Mouse (Mus musculus) embryonic facial prominence, embryonic 15.5 days (tissue): ENCODE data around the gene Pcsk4. TPM values are rescaled to one million over a fixed set of nuclear protein-coding genes. Genes with fewer than 3 reads are reported as not detected.
"Not testable (repeated sequence)": the region's sequence is repeated elsewhere in the genome, so short reads cannot be mapped to it uniquely, and the experiment has no call there.

ENCODE experiments used
- ATAC-seq: fragments of 200-750 bp; cut with Nextera tagmentation; 2 replicates; pipeline ENCODE4 v1.8.0; 2017; ENCODE audit warnings: low read depth, moderate TSS enrichment; ENCODE audit not compliant: insufficient number of reproducible peaks, low FRiP score, low TSS enrichment
- H3K27ac ChIP-seq: fragments of 300-500 bp; sonication (generic); replicated peaks from 2 replicates; pipeline ENCODE4 v1.5.1; 2015; ENCODE audit warnings: mild to moderate bottlenecking, inconsistent platforms
- H3K27me3 ChIP-seq: fragments of 300-500 bp; sonication (generic); 2 replicates; pipeline ENCODE4 v1.6.1; 2015; ENCODE audit warnings: inconsistent platforms
- H3K36me3 ChIP-seq: fragments of 300-500 bp; sonication (generic); 2 replicates; pipeline ENCODE4 v1.6.1; 2015; ENCODE audit warnings: mild to moderate bottlenecking, inconsistent platforms
- H3K4me1 ChIP-seq: fragments of 300-500 bp; sonication (generic); 2 replicates; pipeline ENCODE4 v1.6.1; 2015; ENCODE audit warnings: inconsistent platforms
- H3K4me2 ChIP-seq: fragments of 300-500 bp; sonication (generic); replicated peaks from 2 replicates; pipeline ENCODE4 v1.6.1; 2015; ENCODE audit warnings: mild to moderate bottlenecking, inconsistent platforms
- H3K4me3 ChIP-seq: fragments of 300-500 bp; sonication (generic); replicated peaks from 2 replicates; pipeline ENCODE4 v1.5.1; 2015; ENCODE audit warnings: mild to moderate bottlenecking, inconsistent platforms
- H3K9ac ChIP-seq: fragments of 300-500 bp; sonication (generic); 2 replicates; pipeline ENCODE4 v1.6.1; 2015; ENCODE audit warnings: inconsistent platforms
- H3K9me3 ChIP-seq: fragments of 300-500 bp; sonication (generic); replicated peaks from 2 replicates; pipeline ENCODE4 v1.6.1; 2016; ENCODE audit warnings: inconsistent platforms
- WGBS: fragments of 180-500 bp; shearing (Covaris S2); methylation state at CpG from one replicate; pipeline ENCODE4 v1.1.7; 2015; 5-methylcytosine and 5-hydroxymethylcytosine counted together
- polyA plus RNA-seq: library from polyadenylated mRNA; unstranded; fragments of >200 nt; fragmentation: Nextera tagmentation; extraction: Ambion mirVana; gene quantifications from 2 replicates; pipeline ENCODE4 v1.2.1, GENCODE M21; 2015

The Pcsk4 gene
- polyA plus RNA-seq, 1 experiment from 2014 or later: 5.2 TPM

GRCm38 (mm10) chr10:80347514-80347967, 18.2 kb upstream of the Pcsk4 start:
- WGBS: 13% methylated on average over 17 of the region's 17 CpGs
- Histone ChIP-seq H3K4me1 (peaks cover 56% of the 10 kb centered on the region), H3K27ac (no peak overlapping the region), H3K4me3 (peak overlapping the region; percentile 39), H3K27me3 (peaks cover 89% of the 10 kb centered on the region), H3K9me3 (no peaks in the 10 kb centered on the region), H3K4me2 (peak overlapping the region; percentile 61), H3K36me3 (no peaks in the 10 kb centered on the region), H3K9ac (no peak overlapping the region)
- no peak for ATAC-seq

GRCm38 (mm10) chr10:80345929-80346328, 16.6 kb upstream of the Pcsk4 start:
- H3K9ac ChIP-seq, ATAC-seq, H3K36me3 ChIP-seq, H3K4me2 ChIP-seq, H3K4me3 ChIP-seq, H3K9me3 ChIP-seq, H3K27ac ChIP-seq: not testable (repeated sequence)
- peaks cover 71% of the 10 kb centered on the region for H3K4me1 ChIP-seq
- 77% methylated on average over 6 of the region's 6 CpGs for WGBS
- H3K27me3 ChIP-seq: peaks cover 91% of the 10 kb centered on the region

GRCm38 (mm10) chr10:80345122-80345521, 15.8 kb upstream of the Pcsk4 start:
- ATAC-seq: no peak
- H3K4me1 ChIP-seq: peaks cover 76% of the 10 kb centered on the region
- H3K9ac ChIP-seq: no peak overlapping the region
- WGBS: 1% methylated on average over 16 of the region's 16 CpGs
- H3K27me3 ChIP-seq: peaks cover 93% of the 10 kb centered on the region
- no peaks in the 10 kb centered on the region for H3K36me3 ChIP-seq
- H3K9me3 ChIP-seq: no peaks in the 10 kb centered on the region
- H3K27ac ChIP-seq: peak overlapping the region; percentile 56
- H3K4me2 ChIP-seq: peak overlapping the region; percentile 57
- H3K4me3 ChIP-seq: peak overlapping the region; percentile 10; the same call in 1 of the 2 replicates

- Histone ChIP-seq H3K27me3 (peaks cover 85% of the 10 kb centered on the region), H3K4me2 (peak overlapping the region; percentile 57), H3K9ac (no peak overlapping the region), H3K4me1 (peaks cover 74% of the 10 kb centered on the region), H3K9me3 (no peaks in the 10 kb centered on the region), H3K27ac (peak overlapping the region; percentile 56), H3K4me3 (peak overlapping the region; percentile 16), H3K36me3 (no peaks in the 10 kb centered on the region)
- WGBS: 33% methylated on average over 9 of the region's 9 CpGs
- ATAC-seq: no peak
These were observed 14.9 kb upstream of the Pcsk4 start for GRCm38 (mm10) chr10:80344131-80344661.

- Histone ChIP-seq H3K36me3 (no peaks in the 10 kb centered on the region), H3K9ac (no peak overlapping the region), H3K4me3 (peak overlapping the region; percentile 39), H3K9me3 (no peaks in the 10 kb centered on the region), H3K4me2 (peak overlapping the region; percentile 57), H3K4me1 (peaks cover 66% of the 10 kb centered on the region), H3K27me3 (peaks cover 77% of the 10 kb centered on the region), H3K27ac (peak overlapping the region; percentile 65; the same call in 1 of the 2 replicates)
- 26% methylated on average over 13 of the region's 13 CpGs for WGBS
- no peak; the same call in 1 of the 2 replicates for ATAC-seq
These were observed 14.2 kb upstream of the Pcsk4 start for GRCm38 (mm10) chr10:80343425-80343895.

GRCm38 (mm10) chr10:80342749-80343424, 13.6 kb upstream of the Pcsk4 start:
- no peaks in the 10 kb centered on the region for H3K9me3 ChIP-seq
- peaks cover 72% of the 10 kb centered on the region for H3K27me3 ChIP-seq
- peak overlapping the region; percentile 39 for H3K4me3 ChIP-seq
- no peak overlapping the region for H3K9ac ChIP-seq
- WGBS: under 1% methylated on average over 32 of the region's 33 CpGs
- H3K4me2 ChIP-seq: peak overlapping the region; percentile 57
- peaks cover 61% of the 10 kb centered on the region for H3K4me1 ChIP-seq
- peak overlapping the region; percentile 65; the same call in 1 of the 2 replicates for H3K27ac ChIP-seq
- ATAC-seq: peak; percentile 82
- no peaks in the 10 kb centered on the region for H3K36me3 ChIP-seq

- no peaks in the 10 kb centered on the region for H3K36me3 ChIP-seq
- H3K9me3 ChIP-seq: no peaks in the 10 kb centered on the region
- peaks cover 66% of the 10 kb centered on the region for H3K27me3 ChIP-seq
- 0 out of 2 replicates have a peak overlapping the region, but pooled peaks have one; percentile 65 for H3K27ac ChIP-seq
- no peak overlapping the region for H3K9ac ChIP-seq
- WGBS: under 1% methylated on average over 26 of the region's 26 CpGs
- H3K4me3 ChIP-seq: peak overlapping the region; percentile 39
- ATAC-seq: no peak
- peak overlapping the region; percentile 57 for H3K4me2 ChIP-seq
- H3K4me1 ChIP-seq: peaks cover 57% of the 10 kb centered on the region
These were observed 13.0 kb upstream of the Pcsk4 start for GRCm38 (mm10) chr10:80342305-80342748.

GRCm38 (mm10) chr10:80341491-80342304, 12.4 kb upstream of the Pcsk4 start:
- peaks cover 61% of the 10 kb centered on the region for H3K27me3 ChIP-seq
- H3K9ac ChIP-seq: no peak overlapping the region
- WGBS: 5% methylated on average over 47 of the region's 47 CpGs

GRCm38 (mm10) chr10:80341026-80341425, 11.7 kb upstream of the Pcsk4 start:
- ATAC-seq: no peak
- no peaks in the 10 kb centered on the region for H3K36me3 ChIP-seq
- no peaks in the 10 kb centered on the region for H3K9me3 ChIP-seq
- H3K9ac ChIP-seq: no peak overlapping the region
- peaks cover 57% of the 10 kb centered on the region for H3K27me3 ChIP-seq
- no peak overlapping the region for H3K4me2 ChIP-seq
- no peak overlapping the region for H3K4me3 ChIP-seq
- 20% methylated on average over 21 of the region's 21 CpGs for WGBS
- H3K27ac ChIP-seq: no peak overlapping the region
- H3K4me1 ChIP-seq: peaks cover 55% of the 10 kb centered on the region

More at GRCm38 (mm10) chr10:80341491-80342304, 12.4 kb upstream of the Pcsk4 start:
- Histone ChIP-seq H3K4me1 (peaks cover 55% of the 10 kb centered on the region), H3K4me3 (peak overlapping the region; percentile 39), H3K27ac (no peak overlapping the region), H3K4me2 (peak overlapping the region; percentile 57), H3K36me3 (no peaks in the 10 kb centered on the region), H3K9me3 (no peaks in the 10 kb centered on the region)
- ATAC-seq: no peak

GRCm38 (mm10) chr10:80339941-80340750, 10.8 kb upstream of the Pcsk4 start:
- ATAC-seq: no peak
- H3K4me1 ChIP-seq: peaks cover 51% of the 10 kb centered on the region
- no peaks in the 10 kb centered on the region for H3K36me3 ChIP-seq
- H3K9me3 ChIP-seq: no peaks in the 10 kb centered on the region
- H3K27me3 ChIP-seq: peaks cover 49% of the 10 kb centered on the region
- no peak overlapping the region for H3K27ac ChIP-seq
- peak overlapping the region; percentile 34 for H3K4me2 ChIP-seq
- WGBS: 16% methylated on average over 19 of the region's 19 CpGs
- 0 out of 2 replicates have a peak overlapping the region, but pooled peaks have one; percentile 16 for H3K4me3 ChIP-seq
- no peak overlapping the region for H3K9ac ChIP-seq
